Mouse (Mus musculus) lung, adult 2 months (tissue): ENCODE data around the gene Usp17la.

Experiments
- CTCF ChIP-seq: fragments of 200-500 bp; IDR thresholded peaks from 2 replicates; pipeline ENCODE4 v1.5.1; 2011; ENCODE audit warnings: mild to moderate bottlenecking, low read length, control low read depth; ENCODE audit not compliant: insufficient read depth
- POLR2A ChIP-seq: fragments of 200-500 bp; IDR thresholded peaks from 2 replicates; pipeline ENCODE4 v1.6.1; 2011; ENCODE audit warnings: low read depth, mild to moderate bottlenecking, control low read depth, low read length, borderline replicate concordance; ENCODE audit errors: extremely low read depth

DNA sequence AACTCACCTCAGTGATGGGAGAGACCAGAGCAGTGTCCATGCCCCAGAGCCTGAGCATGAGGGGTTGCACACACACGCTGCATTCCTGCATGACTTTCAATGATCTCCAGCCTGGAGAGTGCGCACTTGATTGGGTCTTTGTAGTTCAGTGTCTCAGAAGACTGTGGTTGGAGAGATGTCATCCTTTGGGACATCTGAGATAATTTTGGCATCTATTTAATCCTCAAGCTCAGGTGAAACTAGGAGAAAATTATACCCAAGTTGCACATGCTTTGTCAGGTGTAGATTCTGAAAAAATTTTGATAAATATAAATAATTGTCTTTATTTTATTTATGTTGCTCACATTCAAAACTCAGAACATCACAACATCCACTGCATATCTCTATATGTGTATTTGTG lies 39.0 kb downstream of the Usp17la start, which contains the start of gene Olfr666:
- TF ChIP-seq POLR2A (no peak), CTCF (no peak)
